Mouse (Mus musculus): ENCODE results near the gene Smo. TPM values are rescaled to one million over a fixed set of nuclear protein-coding genes. Genes with fewer than 3 reads are reported as not detected.
"Not testable (repeated sequence)": the region's sequence is repeated elsewhere in the genome, so short reads cannot be mapped to it uniquely, and the experiment has no call there.

The Smo gene
- polyA plus RNA-seq, 1 experiment from 2014 or later: 29.2 TPM

DNA sequence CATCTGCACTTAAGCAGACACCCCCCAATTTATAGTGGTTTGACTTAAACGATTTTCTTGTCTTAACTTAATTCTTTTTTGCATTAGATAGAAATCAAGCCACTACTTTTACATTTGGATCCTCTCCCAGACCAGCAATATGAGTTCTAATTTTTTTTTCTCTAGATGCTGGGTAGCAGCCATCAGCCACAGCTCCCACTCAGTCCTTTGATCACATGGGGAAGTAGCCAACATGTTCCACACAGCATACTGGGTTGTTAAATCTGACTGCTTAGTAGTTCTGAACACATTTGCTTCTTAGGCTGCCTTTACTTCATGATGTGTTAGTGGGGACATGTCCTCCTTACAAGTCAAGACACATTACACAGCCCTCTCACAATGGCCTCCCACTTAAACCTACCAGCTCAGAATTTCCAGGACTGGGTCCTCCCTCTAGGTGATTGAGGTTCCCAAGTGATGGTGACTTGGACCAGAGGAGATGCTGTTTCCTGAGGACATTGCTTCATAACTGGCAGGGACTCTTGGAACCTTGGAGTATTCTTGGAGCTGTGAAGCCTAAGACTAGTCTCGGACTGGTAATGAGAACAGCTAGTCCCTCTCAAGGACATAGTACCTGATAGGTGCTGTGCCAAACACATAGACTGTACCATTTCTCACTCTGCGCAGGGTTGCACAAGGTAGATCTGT lies 16.3 kb downstream of the Smo start:
- no peak overlapping the region for H3K9ac ChIP-seq (ENCODE audit: low read length)
- peaks cover 8% of the 10 kb centered on the region; the same call in 1 of the 2 replicates for H3K36me3 ChIP-seq (ENCODE audit: control insufficient read depth, insufficient read depth, low read length)
- peak; percentile 35; the same call in 1 of the 2 replicates for ATAC-seq (ENCODE audit: low read depth)
- H3K4me3 ChIP-seq (ENCODE audit: low read length): no peak overlapping the region
- H3K4me1 ChIP-seq (replicated peaks; ENCODE audit: control insufficient read depth, insufficient read depth, low read length): peaks cover 3% of the 10 kb centered on the region; the same call in 1 of the 2 replicates
- H3K4me2 ChIP-seq (ENCODE audit: low read depth, low read length): no peak overlapping the region
- H3K9me3 ChIP-seq (ENCODE audit: control insufficient read depth, low read length): peaks cover 9% of the 10 kb centered on the region
- WGBS: 81% methylated on average over 3 of the region's 3 CpGs
- no peaks in the 10 kb centered on the region for H3K27me3 ChIP-seq (ENCODE audit: control insufficient read depth, insufficient read depth, low read depth, low read length)
- H3K27ac ChIP-seq (ENCODE audit: low read length): no peak overlapping the region

DNA sequence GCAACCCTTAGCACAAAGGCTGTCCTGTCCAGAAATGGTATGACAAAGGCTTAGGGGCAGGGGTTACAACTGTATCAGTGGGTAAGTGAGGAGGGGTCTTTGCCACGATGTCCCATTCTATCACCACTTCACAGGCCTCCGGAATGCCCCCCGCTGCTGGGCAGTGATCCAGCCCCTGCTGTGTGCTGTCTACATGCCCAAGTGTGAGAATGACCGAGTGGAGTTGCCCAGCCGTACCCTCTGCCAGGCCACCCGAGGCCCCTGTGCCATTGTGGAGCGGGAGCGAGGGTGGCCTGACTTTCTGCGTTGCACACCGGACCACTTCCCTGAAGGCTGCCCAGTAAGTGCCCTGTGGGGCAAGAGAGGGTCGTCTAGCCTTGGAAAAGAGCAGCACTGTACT lies 18.0 kb downstream of the Smo start:
- H3K27me3 ChIP-seq (ENCODE audit: control insufficient read depth, insufficient read depth, low read depth, low read length): no peaks in the 10 kb centered on the region
- WGBS: 86% methylated on average over 11 of the region's 11 CpGs
- no peak overlapping the region for H3K4me3 ChIP-seq (ENCODE audit: low read length)
- no peak overlapping the region for H3K4me2 ChIP-seq (ENCODE audit: low read depth, low read length)
- peaks cover 3% of the 10 kb centered on the region; the same call in 1 of the 2 replicates for H3K4me1 ChIP-seq (replicated peaks; ENCODE audit: control insufficient read depth, insufficient read depth, low read length)
- H3K27ac ChIP-seq (ENCODE audit: low read length): no peak overlapping the region
- H3K36me3 ChIP-seq (ENCODE audit: control insufficient read depth, insufficient read depth, low read length): peaks cover 12% of the 10 kb centered on the region
- H3K9me3 ChIP-seq (ENCODE audit: control insufficient read depth, low read length): peaks cover 5% of the 10 kb centered on the region
- no peak overlapping the region for H3K9ac ChIP-seq (ENCODE audit: low read length)
- no peak for ATAC-seq (ENCODE audit: low read depth)

DNA sequence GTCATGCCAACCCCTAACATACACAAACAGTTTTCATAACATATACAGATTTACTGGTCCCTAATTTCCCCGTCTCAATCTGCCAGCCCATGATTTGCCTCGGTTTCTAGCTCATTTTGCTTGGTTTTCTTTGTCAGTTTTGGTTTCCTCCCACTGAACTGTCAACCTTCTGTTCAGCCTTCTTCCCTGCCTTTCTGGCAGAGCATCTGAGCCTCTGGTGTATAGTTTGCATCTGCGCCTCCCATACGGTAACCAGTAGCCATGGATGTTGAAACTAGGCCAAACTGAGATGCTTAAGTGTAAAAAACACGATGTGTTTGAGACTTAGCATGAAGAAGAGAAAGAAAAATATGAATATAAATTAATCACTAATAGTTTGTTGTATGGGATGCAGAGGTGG lies 20.7 kb downstream of the Smo start:
- Histone ChIP-seq H3K4me2 (ENCODE audit: low read depth, low read length) (no peak overlapping the region), H3K27ac (ENCODE audit: low read length) (no peak overlapping the region), H3K27me3 (ENCODE audit: control insufficient read depth, insufficient read depth, low read depth, low read length) (no peaks in the 10 kb centered on the region), H3K36me3 (ENCODE audit: control insufficient read depth, insufficient read depth, low read length) (peaks cover 19% of the 10 kb centered on the region), H3K9me3 (ENCODE audit: control insufficient read depth, low read length) (no peaks in the 10 kb centered on the region), H3K4me1 (replicated peaks; ENCODE audit: control insufficient read depth, insufficient read depth, low read length) (peaks cover 3% of the 10 kb centered on the region; the same call in 1 of the 2 replicates), H3K4me3 (ENCODE audit: low read length) (no peak overlapping the region), H3K9ac (ENCODE audit: low read length) (no peak overlapping the region)
- ATAC-seq (ENCODE audit: low read depth): no peak
- WGBS: 69% methylated on average over 5 of the region's 5 CpGs

DNA sequence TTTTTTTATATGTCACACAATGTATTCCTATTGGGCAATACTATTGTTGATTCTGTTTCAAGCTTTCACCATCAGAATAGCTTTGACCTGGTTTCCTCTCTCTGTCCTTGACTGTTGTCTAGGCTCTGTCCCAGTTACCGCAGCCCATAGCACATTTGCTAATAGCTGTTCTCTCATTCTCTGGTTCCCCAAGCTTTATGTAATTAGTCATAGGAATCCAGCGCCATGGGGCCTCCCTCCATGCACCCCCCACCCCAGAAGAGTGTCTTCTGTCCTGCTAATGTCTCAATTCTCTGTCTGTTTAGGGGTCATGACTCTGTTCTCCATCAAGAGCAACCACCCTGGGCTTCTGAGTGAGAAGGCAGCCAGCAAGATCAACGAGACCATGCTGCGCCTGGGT lies 21.2 kb downstream of the Smo start:
- 85% methylated on average over 4 of the region's 4 CpGs for WGBS
- H3K4me2 ChIP-seq (ENCODE audit: low read depth, low read length): no peak overlapping the region

DNA sequence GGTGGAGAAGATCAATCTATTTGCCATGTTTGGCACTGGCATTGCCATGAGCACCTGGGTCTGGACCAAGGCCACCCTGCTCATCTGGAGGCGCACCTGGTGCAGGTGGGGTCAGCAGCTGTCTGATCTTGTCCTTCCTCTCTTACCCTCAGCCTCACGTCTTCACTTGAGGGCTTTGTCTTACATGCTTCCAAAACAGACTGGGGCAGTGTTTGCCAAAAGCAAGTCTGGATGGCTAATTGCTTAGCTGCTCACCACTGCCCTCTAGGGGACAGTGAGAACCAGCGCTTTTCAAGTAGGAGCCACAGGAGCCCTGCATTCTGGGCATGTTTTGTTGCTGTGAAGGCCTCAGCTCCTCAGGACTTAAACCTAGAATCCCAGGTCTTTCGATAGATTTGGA lies 23.1 kb downstream of the Smo start:
- WGBS: 38% methylated on average over 4 of the region's 4 CpGs
- peaks cover 19% of the 10 kb centered on the region for H3K36me3 ChIP-seq (ENCODE audit: control insufficient read depth, insufficient read depth, low read length)
- no peaks in the 10 kb centered on the region for H3K4me1 ChIP-seq (replicated peaks; ENCODE audit: control insufficient read depth, insufficient read depth, low read length)
- peak; percentile 35; the same call in 1 of the 2 replicates for ATAC-seq (ENCODE audit: low read depth)
- H3K27me3 ChIP-seq (ENCODE audit: control insufficient read depth, insufficient read depth, low read depth, low read length): no peaks in the 10 kb centered on the region
- H3K4me2 ChIP-seq (ENCODE audit: low read depth, low read length): no peak overlapping the region
- H3K27ac ChIP-seq (ENCODE audit: low read length): no peak overlapping the region
- H3K9me3 ChIP-seq (ENCODE audit: control insufficient read depth, low read length): no peaks in the 10 kb centered on the region
- no peak overlapping the region for H3K4me3 ChIP-seq (ENCODE audit: low read length)
- H3K9ac ChIP-seq (ENCODE audit: low read length): no peak overlapping the region

More for the DNA sequence above, 21.2 kb downstream of the Smo start:
- H3K9me3 ChIP-seq (ENCODE audit: control insufficient read depth, low read length): no peaks in the 10 kb centered on the region
- H3K4me1 ChIP-seq (replicated peaks; ENCODE audit: control insufficient read depth, insufficient read depth, low read length): peaks cover 3% of the 10 kb centered on the region; the same call in 1 of the 2 replicates
- no peak overlapping the region for H3K9ac ChIP-seq (ENCODE audit: low read length)
- no peak for ATAC-seq (ENCODE audit: low read depth)
- no peak overlapping the region for H3K4me3 ChIP-seq (ENCODE audit: low read length)
- H3K27me3 ChIP-seq (ENCODE audit: control insufficient read depth, insufficient read depth, low read depth, low read length): no peaks in the 10 kb centered on the region
- H3K27ac ChIP-seq (ENCODE audit: low read length): no peak overlapping the region
- peaks cover 22% of the 10 kb centered on the region for H3K36me3 ChIP-seq (ENCODE audit: control insufficient read depth, insufficient read depth, low read length)

DNA sequence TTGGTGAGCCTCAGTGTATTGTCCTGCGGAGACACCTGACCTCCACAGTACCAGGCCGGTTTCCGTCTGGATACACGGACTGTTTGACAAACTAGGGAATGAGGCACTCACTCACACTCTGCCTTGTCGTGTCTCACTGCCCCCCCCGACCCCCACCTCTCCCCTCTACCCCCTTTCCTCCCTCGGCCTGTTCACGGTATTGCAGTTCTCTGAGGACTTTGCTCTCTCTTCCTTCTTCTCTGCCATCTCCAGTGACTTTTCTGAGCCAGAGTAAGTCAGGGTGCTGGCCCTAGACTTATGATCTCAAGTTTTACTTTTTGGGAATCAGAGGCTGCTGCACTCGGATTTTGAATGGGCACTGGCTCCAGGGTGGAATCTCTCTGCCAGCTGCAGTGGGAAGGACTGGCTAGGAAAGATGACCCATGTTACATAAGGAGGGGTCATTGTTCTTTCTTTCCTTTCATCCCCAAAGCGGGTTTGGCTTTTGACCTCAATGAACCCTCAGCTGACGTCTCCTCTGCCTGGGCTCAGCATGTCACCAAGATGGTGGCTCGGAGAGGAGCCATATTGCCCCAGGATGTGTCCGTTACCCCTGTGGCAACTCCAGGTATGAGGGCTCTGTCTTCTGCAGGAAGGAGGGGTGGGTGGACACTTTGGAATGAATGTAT lies 23.8 kb downstream of the Smo start:
- Histone ChIP-seq H3K27me3 (ENCODE audit: control insufficient read depth, insufficient read depth, low read depth, low read length) (no peaks in the 10 kb centered on the region), H3K9me3 (ENCODE audit: control insufficient read depth, low read length) (no peaks in the 10 kb centered on the region), H3K9ac (ENCODE audit: low read length) (no peak overlapping the region), H3K4me3 (ENCODE audit: low read length) (no peak overlapping the region), H3K4me1 (replicated peaks; ENCODE audit: control insufficient read depth, insufficient read depth, low read length) (no peaks in the 10 kb centered on the region), H3K36me3 (ENCODE audit: control insufficient read depth, insufficient read depth, low read length) (peaks cover 19% of the 10 kb centered on the region), H3K4me2 (ENCODE audit: low read depth, low read length) (no peak overlapping the region), H3K27ac (ENCODE audit: low read length) (no peak overlapping the region)
- no peak for ATAC-seq (ENCODE audit: low read depth)
- 83% methylated on average over 13 of the region's 13 CpGs for WGBS

DNA sequence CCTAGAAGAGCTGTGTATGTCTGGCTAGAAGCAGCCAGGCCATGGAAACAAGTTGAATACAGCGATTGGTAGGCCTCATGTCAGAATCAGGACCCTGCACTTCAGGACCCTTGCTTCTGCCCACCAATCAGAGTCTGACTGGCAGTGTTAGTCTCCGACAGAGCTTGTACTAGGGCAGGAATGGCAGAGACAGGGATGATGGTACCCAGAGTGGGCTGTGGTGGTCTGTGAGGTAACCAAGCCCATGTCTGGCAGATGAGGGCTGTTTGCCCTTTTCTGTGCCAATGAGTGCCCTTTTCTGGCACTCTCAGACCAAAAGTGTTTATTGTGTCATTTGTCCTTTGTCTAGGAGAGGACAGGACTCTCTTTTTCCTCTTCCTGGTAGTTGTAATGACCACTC lies 25.1 kb downstream of the Smo start:
- H3K27me3 ChIP-seq (ENCODE audit: control insufficient read depth, insufficient read depth, low read depth, low read length); H3K4me1 ChIP-seq (replicated peaks; ENCODE audit: control insufficient read depth, insufficient read depth, low read length); H3K9ac ChIP-seq (ENCODE audit: low read length); H3K9me3 ChIP-seq (ENCODE audit: control insufficient read depth, low read length); H3K4me2 ChIP-seq (ENCODE audit: low read depth, low read length); H3K27ac ChIP-seq (ENCODE audit: low read length); ATAC-seq (ENCODE audit: low read depth); H3K4me3 ChIP-seq (ENCODE audit: low read length): not testable (repeated sequence)
- WGBS: 81% methylated on average over 2 of the region's 2 CpGs
- peaks cover 15% of the 10 kb centered on the region for H3K36me3 ChIP-seq (ENCODE audit: control insufficient read depth, insufficient read depth, low read length)

DNA sequence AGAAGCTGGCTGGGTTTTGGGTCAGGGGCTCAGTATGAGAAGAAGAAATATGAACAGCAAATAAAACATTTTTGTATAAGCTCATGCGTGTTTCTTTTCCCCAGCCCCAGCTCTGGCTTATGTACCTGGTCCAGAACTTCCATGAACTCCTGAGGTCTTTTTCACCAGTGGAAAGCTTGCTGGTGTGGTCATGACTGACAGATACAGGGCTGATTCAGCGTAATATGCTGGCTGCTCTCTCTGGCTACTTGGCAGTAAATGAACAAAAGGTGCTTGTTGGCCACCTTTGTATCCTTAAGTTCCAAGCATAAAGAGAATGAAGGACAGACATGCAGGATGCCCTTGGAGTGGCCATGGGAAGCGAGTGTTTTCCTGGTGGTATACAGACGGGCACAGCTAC lies 26.0 kb downstream of the Smo start:
- Histone ChIP-seq H3K4me1 (replicated peaks; ENCODE audit: control insufficient read depth, insufficient read depth, low read length) (no peaks in the 10 kb centered on the region), H3K4me3 (ENCODE audit: low read length) (no peak overlapping the region), H3K9ac (ENCODE audit: low read length) (no peak overlapping the region), H3K4me2 (ENCODE audit: low read depth, low read length) (no peak overlapping the region), H3K27me3 (ENCODE audit: control insufficient read depth, insufficient read depth, low read depth, low read length) (no peaks in the 10 kb centered on the region), H3K27ac (ENCODE audit: low read length) (no peak overlapping the region), H3K9me3 (ENCODE audit: control insufficient read depth, low read length) (no peaks in the 10 kb centered on the region), H3K36me3 (ENCODE audit: control insufficient read depth, insufficient read depth, low read length) (peaks cover 14% of the 10 kb centered on the region)
- 84% methylated on average over 4 of the region's 4 CpGs for WGBS
- ATAC-seq (ENCODE audit: low read depth): no peak

DNA sequence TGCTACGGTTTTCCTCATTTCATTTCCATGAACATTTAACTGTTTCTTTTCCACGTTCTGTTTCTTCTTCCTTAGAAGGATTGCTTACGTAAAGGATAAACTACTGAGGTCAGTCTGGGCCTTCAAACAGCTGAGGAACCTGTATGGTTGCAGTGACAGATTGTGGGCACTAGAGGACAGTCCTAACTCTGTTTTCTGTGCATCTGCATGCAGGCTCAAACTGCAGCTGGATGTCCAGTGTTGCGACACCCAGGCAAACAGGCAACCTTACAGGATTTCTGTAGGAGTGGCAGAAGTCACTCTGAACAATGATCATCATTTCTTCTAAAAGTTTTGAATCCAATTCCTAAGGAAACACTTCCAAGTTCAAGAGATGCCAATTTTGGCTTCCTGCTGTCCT lies 27.2 kb downstream of the Smo start:
- 55% methylated on average over 4 of the region's 4 CpGs for WGBS
- Histone ChIP-seq H3K9me3 (ENCODE audit: control insufficient read depth, low read length) (no peaks in the 10 kb centered on the region), H3K36me3 (ENCODE audit: control insufficient read depth, insufficient read depth, low read length) (peaks cover 10% of the 10 kb centered on the region; the same call in 1 of the 2 replicates), H3K4me3 (ENCODE audit: low read length) (no peak overlapping the region), H3K27me3 (ENCODE audit: control insufficient read depth, insufficient read depth, low read depth, low read length) (no peaks in the 10 kb centered on the region), H3K4me2 (ENCODE audit: low read depth, low read length) (no peak overlapping the region), H3K9ac (ENCODE audit: low read length) (no peak overlapping the region), H3K27ac (ENCODE audit: low read length) (no peak overlapping the region), H3K4me1 (replicated peaks; ENCODE audit: control insufficient read depth, insufficient read depth, low read length) (no peaks in the 10 kb centered on the region)
- ATAC-seq (ENCODE audit: low read depth): no peak
